Comparison of ENCODE assay signal across 23 mouse cellular contexts in the genomic region with DNA sequence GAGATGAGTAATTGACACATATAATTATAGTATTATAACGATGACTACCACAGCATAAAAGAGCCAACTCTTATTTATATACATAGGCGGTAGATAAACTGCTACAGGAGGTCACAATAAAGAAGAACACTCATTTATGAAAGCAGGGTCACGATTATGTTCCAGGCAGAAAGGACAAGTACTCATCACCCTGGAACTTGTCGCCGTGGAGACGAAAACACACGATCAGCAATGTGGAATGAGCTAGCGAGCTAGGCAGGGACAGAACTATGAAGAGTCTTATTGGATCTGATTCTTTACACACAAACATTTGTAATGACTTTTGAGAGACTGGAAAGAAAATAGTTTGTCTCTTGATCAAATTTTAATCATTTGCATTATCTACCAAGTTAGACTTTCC.
DNase-seq lines count a peak whose midpoint lies in the region; ATAC-seq and TF ChIP-seq lines count a peak whose summit lies in the region.
"Had no signal": no experiment of that assay in that cellular context is flagged by ENCODE, and none has a peak within 500 bp of the region (broad histone marks: within the 10 kb centered on the region; RNA-seq: fewer than 3 reads in every experiment).

No protein-coding gene starts in this region.

- H3K27me3 ChIP-seq in forebrain, embryonic 10.5 days (ENCODE audit: poor library complexity, severe bottlenecking) = no peaks in the 10 kb centered on the region
- H3K27me3 ChIP-seq in forebrain, embryonic 13.5 days = no peaks in the 10 kb centered on the region
- H3K27me3 ChIP-seq in hindbrain, postnatal 0 days (ENCODE audit: insufficient read depth, low read length) = no peaks in the 10 kb centered on the region
- H3K27me3 ChIP-seq in hindbrain, embryonic 14.5 days (ENCODE audit: control insufficient read depth, insufficient read depth, low read length) = no peaks in the 10 kb centered on the region
- no peaks in the 10 kb centered on the region for H3K27me3 ChIP-seq in midbrain, embryonic 12.5 days
- H3K27me3 ChIP-seq in liver, embryonic 11.5 days (replicated peaks; ENCODE audit: control insufficient read depth, insufficient read depth, low read length) = no peaks in the 10 kb centered on the region
- H3K27me3 ChIP-seq: heart, embryonic 13.5 days; liver, embryonic 12.5 days; Patski had no signal

- no peak for TF ChIP-seq CTCF in hindbrain, postnatal 0 days (IDR thresholded peaks at IDR 0.05; ENCODE audit: low read depth)

- 81% methylated on average over 8 of the region's 8 CpGs for WGBS in forebrain, embryonic 10.5 days
- WGBS in forebrain, embryonic 13.5 days = 51% methylated on average over 8 of the region's 8 CpGs
- WGBS in hindbrain, postnatal 0 days = 47% methylated on average over 8 of the region's 8 CpGs
- WGBS in hindbrain, embryonic 14.5 days = 50% methylated on average over 8 of the region's 8 CpGs
- 50% methylated on average over 8 of the region's 8 CpGs for WGBS in midbrain, embryonic 12.5 days
- 77% methylated on average over 8 of the region's 8 CpGs for WGBS in liver, embryonic 11.5 days

- DNase-seq in forebrain, embryonic 10.5 days (ENCODE audit: extremely low spot score, low spot score) = peak; percentile 28
- DNase-seq in hindbrain, postnatal 0 days (ENCODE audit: low spot score) = peak; percentile 12
- DNase-seq in hindbrain, embryonic 14.5 days (ENCODE audit: low spot score) = no peak
- DNase-seq in Muller cell, postnatal 12 days (ENCODE audit: inconsistent ontology term) = peak; percentile 57
- DNase-seq in layer of hippocampus, adult 18-20 months (ENCODE audit: low spot score in 2 of 2) = no peak
- DNase-seq in liver, embryonic 11.5 days (ENCODE audit: low spot score) = no peak
- DNase-seq: cerebellum, adult 2 months; cerebellum, postnatal 25 days; gastrocnemius, postnatal 10 days; heart, adult 11 months; kidney, postnatal 36 days; lung, adult 18-20 months; lung, postnatal 10 days; thymus, postnatal 14 days had no signal

- H3K36me3 ChIP-seq in forebrain, embryonic 10.5 days (replicated peaks) = no peaks in the 10 kb centered on the region
- H3K36me3 ChIP-seq in forebrain, embryonic 13.5 days (ENCODE audit: poor library complexity, severe bottlenecking) = no peaks in the 10 kb centered on the region
- H3K36me3 ChIP-seq in hindbrain, postnatal 0 days (ENCODE audit: insufficient read depth, low read length) = no peaks in the 10 kb centered on the region
- H3K36me3 ChIP-seq in hindbrain, embryonic 14.5 days (replicated peaks; ENCODE audit: control insufficient read depth, insufficient read depth) = no peaks in the 10 kb centered on the region
- H3K36me3 ChIP-seq in midbrain, embryonic 12.5 days = no peaks in the 10 kb centered on the region
- H3K36me3 ChIP-seq in liver, embryonic 11.5 days (ENCODE audit: control insufficient read depth, insufficient read depth, low read length) = no peaks in the 10 kb centered on the region
- H3K36me3 ChIP-seq: embryonic facial prominence, embryonic 10.5 days; heart, embryonic 13.5 days; limb, embryonic 12.5 days; liver, embryonic 12.5 days had no signal

- H3K4me3 ChIP-seq in forebrain, embryonic 10.5 days = no peak overlapping the region
- no peak overlapping the region for H3K4me3 ChIP-seq in forebrain, embryonic 13.5 days
- no peak overlapping the region for H3K4me3 ChIP-seq in hindbrain, postnatal 0 days (ENCODE audit: low read length)
- H3K4me3 ChIP-seq in hindbrain, embryonic 14.5 days (replicated peaks; ENCODE audit: low read length) = no peak overlapping the region
- H3K4me3 ChIP-seq in midbrain, embryonic 12.5 days = no peak overlapping the region
- no peak overlapping the region for H3K4me3 ChIP-seq in liver, embryonic 11.5 days (ENCODE audit: low read depth, low read length)
- H3K4me3 ChIP-seq: embryonic facial prominence, embryonic 10.5 days; heart, embryonic 13.5 days; limb, embryonic 12.5 days; liver, embryonic 12.5 days had no signal

- ATAC-seq in forebrain, embryonic 13.5 days = no peak
- 0 out of 2 replicates have a peak, but pooled peaks have one; percentile 53 for ATAC-seq in hindbrain, postnatal 0 days
- no peak for ATAC-seq in hindbrain, embryonic 14.5 days (ENCODE audit: low FRiP score)
- peak; percentile 58; the same call in 1 of the 2 replicates for ATAC-seq in midbrain, embryonic 12.5 days (ENCODE audit: low FRiP score, low read depth)
- ATAC-seq in liver, embryonic 11.5 days (replicated peaks; ENCODE audit: low FRiP score) = no peak
- ATAC-seq: CD4-positive, CD25-positive, alpha-beta regulatory T cell, adult 4 months; intestine, postnatal 0 days; liver, embryonic 12.5 days; Patski had no signal

- no peaks in the 10 kb centered on the region for H3K9me3 ChIP-seq in forebrain, embryonic 10.5 days
- no peaks in the 10 kb centered on the region for H3K9me3 ChIP-seq in forebrain, embryonic 13.5 days (replicated peaks)
- no peaks in the 10 kb centered on the region for H3K9me3 ChIP-seq in hindbrain, postnatal 0 days (ENCODE audit: low read length)
- H3K9me3 ChIP-seq in hindbrain, embryonic 14.5 days (ENCODE audit: control insufficient read depth, low read length) = no peaks in the 10 kb centered on the region
- H3K9me3 ChIP-seq in midbrain, embryonic 12.5 days = no peaks in the 10 kb centered on the region
- no peaks in the 10 kb centered on the region for H3K9me3 ChIP-seq in liver, embryonic 11.5 days (ENCODE audit: control insufficient read depth, low read length)
- H3K9me3 ChIP-seq: embryonic facial prominence, embryonic 10.5 days; heart, embryonic 13.5 days; limb, embryonic 12.5 days; liver, embryonic 12.5 days had no signal

- H3K4me1 ChIP-seq in forebrain, embryonic 10.5 days = no peaks in the 10 kb centered on the region
- no peaks in the 10 kb centered on the region for H3K4me1 ChIP-seq in forebrain, embryonic 13.5 days
- no peaks in the 10 kb centered on the region for H3K4me1 ChIP-seq in hindbrain, postnatal 0 days (ENCODE audit: insufficient read depth, low read length)
- H3K4me1 ChIP-seq in hindbrain, embryonic 14.5 days (replicated peaks; ENCODE audit: control insufficient read depth, insufficient read depth, low read length) = no peaks in the 10 kb centered on the region
- H3K4me1 ChIP-seq in midbrain, embryonic 12.5 days = no peaks in the 10 kb centered on the region
- no peaks in the 10 kb centered on the region for H3K4me1 ChIP-seq in liver, embryonic 11.5 days (replicated peaks; ENCODE audit: control insufficient read depth, insufficient read depth, low read length)
- H3K4me1 ChIP-seq: embryonic facial prominence, embryonic 10.5 days; heart, embryonic 13.5 days; limb, embryonic 12.5 days; liver, embryonic 12.5 days had no signal

- H3K9ac ChIP-seq in forebrain, embryonic 13.5 days = no peak overlapping the region
- no peak overlapping the region for H3K9ac ChIP-seq in hindbrain, postnatal 0 days (replicated peaks; ENCODE audit: low read length)
- H3K9ac ChIP-seq in hindbrain, embryonic 14.5 days = no peak overlapping the region
- H3K9ac ChIP-seq in midbrain, embryonic 12.5 days (replicated peaks) = no peak overlapping the region
- no peak overlapping the region for H3K9ac ChIP-seq in liver, embryonic 11.5 days (ENCODE audit: low read depth, low read length)
- H3K9ac ChIP-seq: heart, embryonic 13.5 days; limb, embryonic 12.5 days; liver, embryonic 12.5 days had no signal

- no peak overlapping the region for H3K27ac ChIP-seq in forebrain, embryonic 10.5 days
- H3K27ac ChIP-seq in forebrain, embryonic 13.5 days = no peak overlapping the region
- H3K27ac ChIP-seq in hindbrain, postnatal 0 days = no peak overlapping the region
- H3K27ac ChIP-seq in hindbrain, embryonic 14.5 days = no peak overlapping the region
- H3K27ac ChIP-seq in midbrain, embryonic 12.5 days (replicated peaks) = no peak overlapping the region
- no peak overlapping the region for H3K27ac ChIP-seq in liver, embryonic 11.5 days (ENCODE audit: low read depth, low read length)
- H3K27ac ChIP-seq: embryonic facial prominence, embryonic 10.5 days; heart, embryonic 13.5 days; limb, embryonic 12.5 days; liver, embryonic 12.5 days had no signal

- no peak overlapping the region for H3K4me2 ChIP-seq in forebrain, embryonic 13.5 days
- H3K4me2 ChIP-seq in hindbrain, postnatal 0 days (ENCODE audit: low read depth, low read length) = no peak overlapping the region
- H3K4me2 ChIP-seq in hindbrain, embryonic 14.5 days (replicated peaks) = no peak overlapping the region
- no peak overlapping the region for H3K4me2 ChIP-seq in midbrain, embryonic 12.5 days (replicated peaks)
- H3K4me2 ChIP-seq in liver, embryonic 11.5 days = no peak overlapping the region
- H3K4me2 ChIP-seq: heart, embryonic 13.5 days; limb, embryonic 12.5 days; liver, embryonic 12.5 days had no signal

Comparison
In these comparisons a context has a peak if more than half of its experiments do, and no peak if none do; other contexts are left out.
1. DNase-seq: peak in forebrain, embryonic 10.5 days (single experiment), hindbrain, postnatal 0 days (single experiment) and Muller cell, postnatal 12 days (single experiment); none in hindbrain, embryonic 14.5 days (single experiment), layer of hippocampus, adult 18-20 months (0 of 2) and liver, embryonic 11.5 days (single experiment).
2. ATAC-seq: peak in hindbrain, postnatal 0 days (single experiment) and midbrain, embryonic 12.5 days (single experiment); none in forebrain, embryonic 13.5 days (single experiment), hindbrain, embryonic 14.5 days (single experiment) and liver, embryonic 11.5 days (single experiment).